Mouse (Mus musculus) cerebellum, postnatal 4 days (tissue): Measurements from ENCODE around the gene Ap2b1.
"Not testable (repeated sequence)": the region's sequence is repeated elsewhere in the genome, so short reads cannot be mapped to it uniquely, and the experiment has no call there.

Experiments
- DNase-seq, 2 experiments: peaks; one replicate each; pipeline ENCODE4 v3.0.0; 2022; ENCODE audit warnings: low spot score in 2 of 2, mixed read lengths in 1 of 2

Gene Ap2b1

DNA sequence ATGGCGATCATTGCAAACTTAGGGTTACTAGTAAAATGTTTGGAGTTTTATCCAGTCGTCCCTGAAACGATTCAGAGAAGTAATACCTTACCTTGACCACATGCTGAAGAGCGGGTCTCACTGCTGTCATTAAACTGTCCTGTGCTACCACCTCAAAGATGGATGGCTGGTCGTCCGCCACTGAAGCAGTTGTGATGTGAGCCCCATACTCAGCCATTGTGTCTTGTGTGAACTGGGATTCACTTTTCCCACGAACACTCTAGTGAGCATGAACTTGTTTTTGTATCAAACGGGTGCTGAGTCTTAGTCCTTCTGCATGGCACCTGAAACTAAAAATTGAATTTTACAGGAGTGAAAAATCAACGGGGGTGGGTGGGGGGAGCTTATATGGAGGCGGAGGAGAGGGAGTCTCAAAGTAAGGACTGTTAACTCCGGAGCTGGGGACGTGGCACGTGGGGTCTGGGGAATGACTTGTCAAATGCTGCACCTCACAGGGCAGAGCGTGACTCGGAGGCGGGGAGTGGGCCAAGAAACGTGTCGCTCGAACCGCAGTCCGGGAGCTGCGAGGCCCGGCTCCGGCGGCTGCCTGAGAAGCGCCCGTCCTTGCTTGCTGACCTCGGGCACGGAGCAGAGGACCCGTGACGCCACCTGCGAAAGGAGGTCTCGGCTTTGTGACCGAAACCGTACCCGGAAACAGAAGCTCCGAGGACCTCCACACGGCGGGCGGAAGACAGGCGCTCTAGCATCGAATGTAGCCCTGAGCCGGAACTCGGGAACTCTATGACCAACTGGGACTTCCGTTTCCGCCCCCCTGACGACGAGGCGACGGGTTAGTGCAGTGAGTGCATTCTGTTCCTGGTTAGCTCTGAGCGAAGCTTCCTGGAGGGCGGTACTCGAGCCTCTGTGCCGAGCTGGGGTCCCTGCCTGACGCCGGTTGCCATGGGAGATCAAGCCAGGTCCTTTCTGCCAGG, at the start of gene Ap2b1:
Gene Ap2b1, plus strand, starts transcription at position 800 of the 971 bp plus-strand sequence.
- peak; percentile 79 to 85 for DNase-seq

GRCm38 (mm10) chr11:83257211-83257610, 41.6 kb upstream of the Ap2b1 start:
- DNase-seq: not testable (repeated sequence)

DNA sequence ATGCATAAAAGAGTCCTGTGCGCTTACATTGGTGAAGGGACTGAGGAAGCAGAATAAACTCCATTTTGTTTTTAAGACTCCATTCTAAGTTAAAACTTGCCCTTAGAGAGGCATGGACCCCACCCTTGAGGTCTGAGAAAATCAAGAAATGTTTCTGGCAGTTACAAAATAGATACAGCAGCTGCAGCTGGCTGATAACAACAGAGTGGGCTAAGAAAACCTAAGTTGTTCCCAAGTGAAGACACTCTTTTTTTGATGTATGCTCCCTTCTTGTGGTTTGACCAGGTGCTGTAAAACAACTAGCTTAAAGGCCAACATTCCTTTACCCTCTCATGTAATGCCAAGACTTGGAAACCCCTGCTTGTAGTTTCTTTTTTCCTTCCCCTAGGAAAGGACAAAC, 36.2 kb upstream of the Ap2b1 start:
- no peak for DNase-seq

GRCm38 (mm10) chr11:83263146-83263545, 35.7 kb upstream of the Ap2b1 start:
- no peak for DNase-seq

- no peak for DNase-seq
These were observed 28.0 kb upstream of the Ap2b1 start for GRCm38 (mm10) chr11:83270842-83271150.

- DNase-seq: peak; percentile 39 to 68
These were observed 27.5 kb upstream of the Ap2b1 start for GRCm38 (mm10) chr11:83271151-83271950.

DNA sequence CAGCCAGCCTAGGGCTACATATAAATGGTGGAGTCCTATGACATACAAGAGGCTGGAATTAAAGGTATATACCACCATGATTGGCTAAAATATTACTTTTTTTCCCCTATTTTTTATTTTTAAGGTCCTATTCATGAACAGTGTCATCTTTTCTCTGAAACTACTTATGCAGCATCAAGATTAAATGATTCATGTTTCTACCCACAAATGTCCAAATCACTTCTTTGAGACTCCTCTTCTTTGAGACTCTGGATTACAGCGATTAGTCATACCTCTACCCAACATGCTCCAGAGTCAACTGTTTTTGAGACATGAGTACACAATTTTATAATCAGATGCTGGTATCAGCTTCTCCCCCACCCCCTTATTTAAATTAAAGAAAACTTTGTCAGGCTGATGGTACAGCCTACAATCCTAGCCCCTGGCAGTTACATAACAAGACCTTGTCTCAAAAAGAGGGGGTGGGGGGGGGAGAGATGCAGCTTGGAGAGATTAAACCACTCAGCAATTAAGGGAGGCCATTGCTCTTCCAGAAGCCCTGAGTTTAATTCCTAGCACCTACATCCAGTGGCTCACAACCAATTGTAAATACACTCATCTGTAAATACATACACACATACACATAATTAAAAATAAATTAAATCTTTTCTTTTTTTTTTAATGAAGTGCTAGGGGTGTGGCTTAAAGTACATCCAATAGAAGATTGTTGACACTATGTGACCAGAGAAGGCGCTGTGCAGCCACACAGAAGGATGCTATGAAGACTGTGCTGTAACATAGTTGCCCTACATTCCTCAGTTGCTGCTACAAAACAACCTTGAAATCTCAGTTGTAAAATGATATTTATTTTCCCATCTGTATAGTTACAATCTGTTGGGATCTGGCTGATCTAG, 26.6 kb upstream of the Ap2b1 start:
- no peak for DNase-seq

- DNase-seq: no peak
These were observed 22.6 kb upstream of the Ap2b1 start for GRCm38 (mm10) chr11:83276251-83276650.

DNA sequence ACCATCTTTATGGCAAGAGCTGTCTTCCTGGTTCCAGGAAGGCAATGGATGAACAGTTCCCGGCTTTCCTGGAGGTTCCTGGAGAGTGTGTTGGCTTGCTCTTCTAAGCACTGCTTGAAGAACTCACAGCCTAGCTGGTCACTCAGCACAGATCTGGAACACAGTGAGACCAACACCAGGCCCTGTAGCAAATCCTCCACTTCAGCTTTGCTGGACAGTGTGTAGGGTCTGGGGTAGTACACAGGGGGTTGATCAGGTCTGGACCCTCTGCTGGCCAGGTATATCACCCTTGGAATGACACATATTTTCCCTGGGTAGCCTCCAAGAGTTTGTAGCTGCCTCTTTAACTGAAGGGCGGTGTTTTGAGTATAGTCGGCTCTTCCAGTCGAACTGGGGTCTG, 19.8 kb upstream of the Ap2b1 start:
- no peak for DNase-seq

DNA sequence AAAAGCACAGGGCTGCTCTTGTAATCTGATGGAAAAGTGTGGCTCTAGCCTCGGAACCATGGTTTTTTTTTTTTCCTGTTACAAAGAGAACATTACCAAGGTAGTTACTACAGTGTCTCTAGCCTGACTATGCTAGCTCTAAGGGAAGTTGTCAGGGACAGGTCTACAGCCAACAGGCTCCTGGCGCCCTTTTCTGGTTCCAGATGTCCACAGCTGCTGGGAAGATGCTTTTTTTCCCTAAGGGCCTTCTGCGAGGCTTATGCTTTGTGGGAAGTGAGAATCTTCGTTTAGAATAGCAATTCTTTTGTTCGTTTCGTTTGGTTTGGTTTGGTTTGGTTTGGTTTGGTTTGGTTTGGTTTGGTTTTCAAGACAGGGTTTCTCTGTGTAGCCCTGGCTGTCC, 19.1 kb upstream of the Ap2b1 start:
- DNase-seq: no peak

- DNase-seq: no peak
These were observed 16.7 kb upstream of the Ap2b1 start for GRCm38 (mm10) chr11:83282084-83282483.

GRCm38 (mm10) chr11:83285627-83286026, 13.2 kb upstream of the Ap2b1 start:
- DNase-seq: no peak

GRCm38 (mm10) chr11:83286566-83286965, 12.3 kb upstream of the Ap2b1 start, which contains the start of gene Slfn14:
Gene Slfn14 (minus strand): TSS chr11:83286726.
- DNase-seq: no peak

DNA sequence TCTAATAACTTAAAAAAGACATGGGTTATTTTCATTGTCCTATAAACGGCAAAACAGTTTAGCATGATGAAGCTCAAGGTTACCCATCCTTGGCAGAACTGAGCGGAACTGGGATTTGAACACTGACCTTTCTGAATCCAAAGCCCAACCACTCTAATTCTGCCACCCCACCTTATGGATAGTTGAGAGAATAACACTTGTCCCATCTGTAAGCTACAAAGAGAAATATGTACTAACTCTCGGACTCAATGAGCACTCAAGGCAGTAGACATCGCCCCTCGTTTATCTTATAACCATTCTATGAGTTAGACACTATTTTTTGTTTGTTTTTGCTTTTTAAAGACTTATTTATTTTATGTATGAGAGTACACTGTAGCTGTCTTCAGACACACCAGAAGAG, 9.8 kb upstream of the Ap2b1 start:
- DNase-seq: no peak

DNA sequence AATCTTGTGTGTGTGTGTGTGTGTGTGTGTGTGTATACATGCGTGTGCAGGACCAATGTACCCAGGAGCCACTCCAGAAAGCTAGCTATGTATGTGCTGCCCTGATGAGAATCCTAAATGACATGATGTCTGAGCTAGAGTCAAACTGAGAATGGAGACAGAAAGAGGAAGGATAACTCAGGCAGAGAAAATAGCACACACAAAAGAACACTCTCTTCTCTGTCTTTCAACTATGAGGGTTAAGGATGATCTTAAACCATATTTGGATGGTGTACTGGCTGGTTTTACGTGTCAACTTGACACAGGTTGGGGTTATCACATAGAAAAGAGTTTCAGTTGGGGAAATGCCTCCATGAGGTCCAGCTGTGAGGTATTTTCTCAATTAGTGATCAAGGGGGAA, 9.2 kb upstream of the Ap2b1 start:
- no peak for DNase-seq

DNA sequence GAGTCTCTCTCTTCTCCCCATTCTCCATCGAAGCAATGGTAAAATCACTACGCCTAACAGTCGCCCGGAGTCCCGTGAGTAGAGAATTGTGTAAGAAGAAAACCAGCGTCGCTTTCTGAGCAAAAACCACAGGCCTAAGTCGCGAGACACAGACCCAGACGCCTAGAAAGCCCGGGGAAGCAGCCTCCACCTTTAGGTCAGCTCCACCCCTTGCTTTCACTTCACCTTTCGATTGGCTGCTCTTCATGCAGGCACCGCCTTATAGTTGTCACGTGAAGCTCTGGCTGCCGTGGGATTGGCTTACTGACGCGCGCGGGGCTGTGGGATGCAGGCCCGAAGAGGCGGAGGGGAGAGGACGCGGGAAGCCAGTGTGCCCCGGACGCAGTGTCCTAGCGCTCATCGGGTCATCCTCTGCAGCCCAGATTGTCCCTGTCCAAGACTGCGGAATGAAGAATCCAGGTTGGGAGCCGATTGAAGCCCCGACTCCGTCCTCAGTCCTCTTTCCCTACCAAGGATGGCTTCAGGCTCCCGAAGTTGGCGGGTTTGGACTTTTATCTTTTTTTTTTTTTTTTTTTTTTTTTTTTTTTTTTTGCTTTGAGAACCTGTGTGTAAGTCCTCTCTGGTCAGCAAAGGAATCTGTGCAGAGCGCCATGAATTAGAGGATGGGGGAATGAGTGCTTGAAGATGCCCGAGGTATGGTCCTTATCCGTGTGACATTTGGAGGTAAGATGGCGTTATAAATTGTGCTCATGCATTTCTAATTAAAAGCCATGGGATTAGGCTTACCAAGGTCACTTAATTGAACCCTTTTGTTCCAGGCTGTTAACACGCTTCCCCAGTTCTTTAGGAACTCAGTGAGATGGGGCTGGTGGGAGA, 7.2 kb upstream of the Ap2b1 start:
- peak; percentile 83 to 91 for DNase-seq

DNA sequence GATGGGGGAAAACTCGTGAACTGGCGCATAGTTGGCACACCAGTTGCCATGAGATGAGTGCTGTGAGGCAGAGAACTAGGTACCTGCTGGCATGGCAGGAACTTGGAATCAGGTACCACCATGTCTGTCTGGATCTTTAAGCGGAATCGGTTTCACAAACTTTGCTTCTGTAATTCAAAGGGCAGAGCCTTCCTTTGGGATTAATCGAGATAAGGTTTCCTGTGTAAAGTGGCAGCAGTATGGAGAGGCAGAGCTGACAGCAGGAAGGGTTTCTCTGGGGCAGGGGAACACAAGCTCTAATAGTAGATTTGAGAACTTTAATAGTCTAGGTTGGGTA, 6.6 kb upstream of the Ap2b1 start:
- no peak for DNase-seq

- no peak for DNase-seq
These were observed 5.6 kb upstream of the Ap2b1 start for GRCm38 (mm10) chr11:83293182-83293581.

DNA sequence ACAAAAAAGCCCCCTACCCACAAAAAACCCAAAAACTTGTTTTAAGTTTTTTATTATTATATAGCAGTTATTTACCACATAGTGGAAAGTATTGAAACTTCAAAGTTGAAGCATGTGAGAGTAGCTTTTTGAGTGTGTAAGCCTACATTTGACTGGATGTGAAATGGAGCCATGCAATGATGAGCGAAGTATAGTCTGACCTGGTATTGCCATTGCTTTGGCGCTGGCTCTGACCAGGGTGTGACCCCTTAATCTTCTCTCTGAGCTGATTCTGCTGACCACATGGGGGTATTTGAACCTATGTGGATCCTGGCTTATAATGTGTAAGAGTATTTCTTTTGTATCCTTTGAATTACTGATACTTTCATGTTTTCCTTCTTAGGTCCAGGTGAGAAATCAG, 4.7 kb upstream of the Ap2b1 start:
- no peak for DNase-seq

GRCm38 (mm10) chr11:83297816-83298215, 1.0 kb upstream of the Ap2b1 start:
- no peak for DNase-seq

- no peak for DNase-seq
These were observed 900 bp downstream of the Ap2b1 start for GRCm38 (mm10) chr11:83299724-83300123.
